Mouse (Mus musculus): ENCODE data around the gene Glp2r. TPM values are rescaled to one million over a fixed set of nuclear protein-coding genes. Genes with fewer than 3 reads are reported as not detected.

The Glp2r gene
- total RNA-seq, 1 experiment: not detected

- no peaks in the 10 kb centered on the region for H3K36me3 ChIP-seq (ENCODE audit: control insufficient read depth, insufficient read depth, low read length, poor library complexity, severe bottlenecking)
- DNase-seq (ENCODE audit: low read depth, low spot score): no peak
- H3K9me3 ChIP-seq (ENCODE audit: control insufficient read depth, insufficient read depth, low read depth, low read length): no peaks in the 10 kb centered on the region
- no peak overlapping the region for H3K9ac ChIP-seq (ENCODE audit: insufficient read depth, low read depth, low read length, poor library complexity, severe bottlenecking)
- H3K4me3 ChIP-seq (ENCODE audit: insufficient read depth in 1 of 2, low read depth in 1 of 2, low read length in 2 of 2, poor library complexity in 1 of 2, severe bottlenecking in 1 of 2): no peak overlapping the region
- peaks cover 6 to 20% of the 10 kb centered on the region in 2 experiments; a peak in 3 of 4 replicates for H3K4me1 ChIP-seq (ENCODE audit: control insufficient read depth in 2 of 2, insufficient read depth in 2 of 2, low read length in 2 of 2, poor library complexity in 1 of 2)
- H3K27ac ChIP-seq (ENCODE audit: insufficient read depth, low read depth, low read length, poor library complexity, severe bottlenecking): no peak overlapping the region
- in situ Hi-C loops (cut with MboI; ENCODE audit: low sequenced_read_pairs in 2 of 2, unreplicated experiment in 2 of 2): no loop called here
- TF ChIP-seq CHD2 (IDR thresholded peaks at IDR 0.05; ENCODE audit: low read depth, low read length): no peak
- TF ChIP-seq ZC3H11A (IDR thresholded peaks at IDR 0.05; ENCODE audit: borderline replicate concordance, low read depth, low read length): no peak
- no peak for TF ChIP-seq ZNF384 (IDR thresholded peaks at IDR 0.05; ENCODE audit: low read depth, low read length)
- no peak for TF ChIP-seq HCFC1 (IDR thresholded peaks at IDR 0.05; ENCODE audit: borderline replicate concordance, insufficient read depth, low read length)
- TF ChIP-seq MAFK (IDR thresholded peaks at IDR 0.05; ENCODE audit: insufficient read depth, low read depth, low read length): no peak
Observed at GRCm38 (mm10) chr11:67654514-67654913, 116.4 kb downstream of the Glp2r start.

GRCm38 (mm10) chr11:67653521-67654090 lies 117.3 kb downstream of the Glp2r start:
- no peak for TF ChIP-seq MAFK (IDR thresholded peaks at IDR 0.05; ENCODE audit: insufficient read depth, low read depth, low read length)
- TF ChIP-seq ZC3H11A (IDR thresholded peaks at IDR 0.05; ENCODE audit: borderline replicate concordance, low read depth, low read length): no peak
- TF ChIP-seq CHD2 (IDR thresholded peaks at IDR 0.05; ENCODE audit: low read depth, low read length): no peak
- TF ChIP-seq ZNF384 (IDR thresholded peaks at IDR 0.05; ENCODE audit: low read depth, low read length): no peak
- TF ChIP-seq HCFC1 (IDR thresholded peaks at IDR 0.05; ENCODE audit: borderline replicate concordance, insufficient read depth, low read length): no peak
- H3K36me3 ChIP-seq (ENCODE audit: control insufficient read depth, insufficient read depth, low read length, poor library complexity, severe bottlenecking): no peaks in the 10 kb centered on the region
- peaks cover 7 to 20% of the 10 kb centered on the region in 2 experiments; a peak in 3 of 4 replicates for H3K4me1 ChIP-seq (ENCODE audit: control insufficient read depth in 2 of 2, insufficient read depth in 2 of 2, low read length in 2 of 2, poor library complexity in 1 of 2)
- no peak overlapping the region for H3K27ac ChIP-seq (ENCODE audit: insufficient read depth, low read depth, low read length, poor library complexity, severe bottlenecking)
- H3K9ac ChIP-seq (ENCODE audit: insufficient read depth, low read depth, low read length, poor library complexity, severe bottlenecking): no peak overlapping the region
- in situ Hi-C loops (cut with MboI; ENCODE audit: low sequenced_read_pairs in 2 of 2, unreplicated experiment in 2 of 2): no loop called here
- no peak for DNase-seq (ENCODE audit: low read depth, low spot score)
- H3K4me3 ChIP-seq (ENCODE audit: insufficient read depth in 1 of 2, low read depth in 1 of 2, low read length in 2 of 2, poor library complexity in 1 of 2, severe bottlenecking in 1 of 2): no peak overlapping the region
- H3K9me3 ChIP-seq (ENCODE audit: control insufficient read depth, insufficient read depth, low read depth, low read length): no peaks in the 10 kb centered on the region

GRCm38 (mm10) chr11:67652893-67653255 lies 118.1 kb downstream of the Glp2r start:
- Histone ChIP-seq H3K9me3 (ENCODE audit: control insufficient read depth, insufficient read depth, low read depth, low read length) (no peaks in the 10 kb centered on the region), H3K27ac (ENCODE audit: insufficient read depth, low read depth, low read length, poor library complexity, severe bottlenecking) (no peak overlapping the region), H3K36me3 (ENCODE audit: control insufficient read depth, insufficient read depth, low read length, poor library complexity, severe bottlenecking) (no peaks in the 10 kb centered on the region), H3K4me1 (ENCODE audit: control insufficient read depth in 2 of 2, insufficient read depth in 2 of 2, low read length in 2 of 2, poor library complexity in 1 of 2) (peaks cover 7 to 20% of the 10 kb centered on the region in 2 experiments; a peak in 3 of 4 replicates), H3K4me3 (ENCODE audit: insufficient read depth in 1 of 2, low read depth in 1 of 2, low read length in 2 of 2, poor library complexity in 1 of 2, severe bottlenecking in 1 of 2) (no peak overlapping the region), H3K9ac (ENCODE audit: insufficient read depth, low read depth, low read length, poor library complexity, severe bottlenecking) (no peak overlapping the region)
- DNase-seq (ENCODE audit: low read depth, low spot score): peak; percentile 17
- TF ChIP-seq ZNF384 (IDR thresholded peaks at IDR 0.05; ENCODE audit: low read depth, low read length): no peak
- TF ChIP-seq HCFC1 (IDR thresholded peaks at IDR 0.05; ENCODE audit: borderline replicate concordance, insufficient read depth, low read length): no peak
- no peak for TF ChIP-seq ZC3H11A (IDR thresholded peaks at IDR 0.05; ENCODE audit: borderline replicate concordance, low read depth, low read length)
- TF ChIP-seq CHD2 (IDR thresholded peaks at IDR 0.05; ENCODE audit: low read depth, low read length): no peak
- TF ChIP-seq MAFK (IDR thresholded peaks at IDR 0.05; ENCODE audit: insufficient read depth, low read depth, low read length): no peak
- in situ Hi-C loops (cut with MboI; ENCODE audit: low sequenced_read_pairs in 2 of 2, unreplicated experiment in 2 of 2): no loop called here

GRCm38 (mm10) chr11:67652194-67652892 lies 118.6 kb downstream of the Glp2r start:
- no peak for TF ChIP-seq HCFC1 (IDR thresholded peaks at IDR 0.05; ENCODE audit: borderline replicate concordance, insufficient read depth, low read length)
- peak; percentile 10; the same call in 1 of the 2 replicates for TF ChIP-seq ZC3H11A (IDR thresholded peaks at IDR 0.05; ENCODE audit: borderline replicate concordance, low read depth, low read length)
- no peak for TF ChIP-seq MAFK (IDR thresholded peaks at IDR 0.05; ENCODE audit: insufficient read depth, low read depth, low read length)

More at GRCm38 (mm10) chr11:67652194-67652892, 118.6 kb downstream of the Glp2r start:
- Histone ChIP-seq H3K36me3 (ENCODE audit: control insufficient read depth, insufficient read depth, low read length, poor library complexity, severe bottlenecking) (no peaks in the 10 kb centered on the region), H3K4me3 (ENCODE audit: insufficient read depth in 1 of 2, low read depth in 1 of 2, low read length in 2 of 2, poor library complexity in 1 of 2, severe bottlenecking in 1 of 2) (0 out of 4 replicates have a peak overlapping the region, but pooled peaks of 1 of the 2 experiments have one; percentile 2), H3K4me1 (ENCODE audit: control insufficient read depth in 2 of 2, insufficient read depth in 2 of 2, low read length in 2 of 2, poor library complexity in 1 of 2) (peaks cover 7 to 20% of the 10 kb centered on the region in 2 experiments; a peak in 3 of 4 replicates), H3K9ac (ENCODE audit: insufficient read depth, low read depth, low read length, poor library complexity, severe bottlenecking) (no peak overlapping the region), H3K27ac (ENCODE audit: insufficient read depth, low read depth, low read length, poor library complexity, severe bottlenecking) (no peak overlapping the region), H3K9me3 (ENCODE audit: control insufficient read depth, insufficient read depth, low read depth, low read length) (no peaks in the 10 kb centered on the region)
- DNase-seq (ENCODE audit: low read depth, low spot score): peak; percentile 56
- in situ Hi-C loops (cut with MboI; ENCODE audit: low sequenced_read_pairs in 2 of 2, unreplicated experiment in 2 of 2): no loop called here

Measured in ES-E14 (cell line).